Mouse (Mus musculus) embryonic facial prominence, embryonic 15.5 days (tissue): ENCODE data around the gene Dact3. TPM values are rescaled to one million over a fixed set of nuclear protein-coding genes. Genes with fewer than 3 reads are reported as not detected.

ENCODE experiments used
- ATAC-seq: fragments of 200-750 bp; cut with Nextera tagmentation; 2 replicates; pipeline ENCODE4 v1.8.0; 2017; ENCODE audit warnings: low read depth, moderate TSS enrichment; ENCODE audit not compliant: insufficient number of reproducible peaks, low FRiP score, low TSS enrichment
- H3K27ac ChIP-seq: fragments of 300-500 bp; sonication (generic); replicated peaks from 2 replicates; pipeline ENCODE4 v1.5.1; 2015; ENCODE audit warnings: mild to moderate bottlenecking, inconsistent platforms
- H3K27me3 ChIP-seq: fragments of 300-500 bp; sonication (generic); 2 replicates; pipeline ENCODE4 v1.6.1; 2015; ENCODE audit warnings: inconsistent platforms
- H3K36me3 ChIP-seq: fragments of 300-500 bp; sonication (generic); 2 replicates; pipeline ENCODE4 v1.6.1; 2015; ENCODE audit warnings: mild to moderate bottlenecking, inconsistent platforms
- H3K4me1 ChIP-seq: fragments of 300-500 bp; sonication (generic); 2 replicates; pipeline ENCODE4 v1.6.1; 2015; ENCODE audit warnings: inconsistent platforms
- H3K4me2 ChIP-seq: fragments of 300-500 bp; sonication (generic); replicated peaks from 2 replicates; pipeline ENCODE4 v1.6.1; 2015; ENCODE audit warnings: mild to moderate bottlenecking, inconsistent platforms
- H3K4me3 ChIP-seq: fragments of 300-500 bp; sonication (generic); replicated peaks from 2 replicates; pipeline ENCODE4 v1.5.1; 2015; ENCODE audit warnings: mild to moderate bottlenecking, inconsistent platforms
- H3K9ac ChIP-seq: fragments of 300-500 bp; sonication (generic); 2 replicates; pipeline ENCODE4 v1.6.1; 2015; ENCODE audit warnings: inconsistent platforms
- H3K9me3 ChIP-seq: fragments of 300-500 bp; sonication (generic); replicated peaks from 2 replicates; pipeline ENCODE4 v1.6.1; 2016; ENCODE audit warnings: inconsistent platforms
- WGBS: fragments of 180-500 bp; shearing (Covaris S2); methylation state at CpG from one replicate; pipeline ENCODE4 v1.1.7; 2015; 5-methylcytosine and 5-hydroxymethylcytosine counted together
- polyA plus RNA-seq: library from polyadenylated mRNA; unstranded; fragments of >200 nt; fragmentation: Nextera tagmentation; extraction: Ambion mirVana; gene quantifications from 2 replicates; pipeline ENCODE4 v1.2.1, GENCODE M21; 2015

Dact3 gene
- polyA plus RNA-seq, 1 experiment from 2014 or later: 5.4 TPM

DNA sequence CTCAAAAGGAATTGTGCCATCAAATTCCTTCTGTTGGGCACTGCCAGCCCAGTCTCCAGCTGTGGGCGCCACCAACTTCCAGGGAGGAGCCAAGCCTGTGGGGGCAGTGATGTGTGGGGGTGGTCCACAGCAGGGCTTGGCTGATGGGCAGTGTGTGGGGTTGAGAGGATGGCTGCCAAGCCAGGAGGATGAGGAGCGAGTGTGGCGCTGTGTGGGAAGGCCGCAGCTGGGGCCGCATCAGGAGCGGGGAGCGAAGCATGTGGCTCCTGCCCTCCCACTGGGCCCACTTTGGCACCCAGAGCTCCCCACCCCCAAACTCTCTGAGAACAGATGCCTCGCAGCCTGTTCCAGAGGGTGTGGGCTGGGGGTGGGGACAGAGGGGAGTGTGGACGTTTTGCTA, 42.9 kb downstream of the Dact3 start:
- Histone ChIP-seq H3K4me2 (no peak overlapping the region), H3K36me3 (peaks cover 51% of the 10 kb centered on the region), H3K9me3 (no peaks in the 10 kb centered on the region), H3K4me1 (peaks cover 69% of the 10 kb centered on the region), H3K4me3 (no peak overlapping the region), H3K9ac (no peak overlapping the region), H3K27me3 (no peaks in the 10 kb centered on the region), H3K27ac (no peak overlapping the region)
- no peak for ATAC-seq
- 77% methylated on average over 9 of the region's 9 CpGs for WGBS

- Histone ChIP-seq H3K9me3 (no peaks in the 10 kb centered on the region), H3K9ac (no peak overlapping the region), H3K4me1 (peaks cover 68% of the 10 kb centered on the region), H3K4me2 (no peak overlapping the region), H3K27ac (no peak overlapping the region), H3K36me3 (peaks cover 51% of the 10 kb centered on the region), H3K4me3 (no peak overlapping the region), H3K27me3 (no peaks in the 10 kb centered on the region)
- WGBS: 42% methylated on average over 3 of the region's 3 CpGs
- no peak for ATAC-seq
Observed at GRCm38 (mm10) chr7:16918670-16919069, 43.6 kb downstream of the Dact3 start.

DNA sequence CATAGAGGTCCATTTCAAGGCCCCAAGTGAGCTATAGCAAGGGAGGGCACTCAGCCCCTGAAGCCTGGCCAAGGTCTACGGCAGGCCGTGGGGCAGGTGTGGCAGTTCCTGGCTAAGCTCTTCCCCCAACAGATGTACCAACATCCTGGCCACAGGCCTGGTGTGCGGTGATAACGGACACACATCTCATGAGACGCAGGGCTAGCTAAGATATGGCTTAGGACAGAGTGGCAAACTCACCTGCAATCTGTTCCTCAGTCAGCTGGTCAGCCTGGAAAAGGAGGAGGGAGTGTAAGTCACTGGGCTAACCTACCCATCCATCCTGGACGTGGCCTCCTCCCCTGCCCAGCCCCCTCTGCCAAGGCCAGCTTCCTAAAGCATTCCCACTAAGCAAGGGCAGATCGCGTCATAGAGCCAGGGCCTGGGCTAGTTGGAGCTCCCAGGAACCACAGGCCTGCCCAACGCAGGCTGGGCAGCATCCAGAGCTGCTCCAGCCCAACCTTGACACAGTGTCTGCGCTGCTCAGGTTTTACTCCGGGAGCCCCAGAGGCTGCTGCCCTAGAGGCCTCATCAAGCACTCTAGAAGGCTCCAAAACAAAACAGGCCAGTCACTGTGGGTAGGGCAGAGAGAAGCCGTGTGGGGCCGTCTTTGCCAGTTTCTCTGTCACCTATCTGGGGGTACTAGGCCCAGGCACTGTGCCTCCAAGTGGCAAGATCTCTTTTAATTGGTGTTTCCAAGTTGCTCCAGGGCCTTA, 44.5 kb downstream of the Dact3 start:
- Histone ChIP-seq H3K27ac (peak overlapping the region; percentile 55), H3K27me3 (no peaks in the 10 kb centered on the region), H3K9ac (0 out of 2 replicates have a peak overlapping the region, but pooled peaks have one; percentile 2), H3K4me3 (no peak overlapping the region; the same call in 1 of the 2 replicates), H3K4me2 (peak overlapping the region; percentile 31), H3K36me3 (peaks cover 44% of the 10 kb centered on the region), H3K4me1 (peaks cover 59% of the 10 kb centered on the region), H3K9me3 (no peaks in the 10 kb centered on the region)
- 65% methylated on average over 13 of the region's 13 CpGs for WGBS
- ATAC-seq: no peak

DNA sequence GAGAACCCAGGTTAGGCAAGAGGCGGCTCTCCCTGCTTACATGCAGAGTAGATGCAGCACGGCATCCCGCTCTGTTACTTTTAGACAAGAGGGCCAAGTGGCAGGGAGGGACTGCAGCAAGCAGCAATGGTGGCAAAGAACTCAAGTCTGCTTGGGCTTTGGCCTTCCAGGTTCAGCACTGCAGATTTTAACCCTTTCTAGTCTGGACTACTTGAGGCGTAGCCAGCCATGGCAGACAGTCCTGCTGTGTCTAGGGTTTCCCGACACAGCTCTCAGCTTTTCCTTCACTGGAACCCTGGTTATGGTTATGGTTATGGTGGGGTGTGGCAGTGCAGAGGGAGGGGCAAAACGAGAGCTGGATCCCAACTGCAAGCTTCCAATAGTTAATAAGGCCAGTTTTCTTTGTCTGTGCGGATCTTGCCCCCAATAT, 45.0 kb downstream of the Dact3 start:
- 44% methylated on average over 7 of the region's 7 CpGs for WGBS
- Histone ChIP-seq H3K4me3 (no peak overlapping the region; the same call in 1 of the 2 replicates), H3K36me3 (peaks cover 38% of the 10 kb centered on the region), H3K9me3 (no peaks in the 10 kb centered on the region), H3K4me1 (peaks cover 56% of the 10 kb centered on the region), H3K27ac (peak overlapping the region; percentile 55), H3K9ac (0 out of 2 replicates have a peak overlapping the region, but pooled peaks have one; percentile 2), H3K27me3 (no peaks in the 10 kb centered on the region), H3K4me2 (peak overlapping the region; percentile 31)
- ATAC-seq: no peak

- peaks cover 52% of the 10 kb centered on the region for H3K4me1 ChIP-seq
Observed at GRCm38 (mm10) chr7:16920818-16921791, 46.0 kb downstream of the Dact3 start.

GRCm38 (mm10) chr7:16921881-16922335, 46.8 kb downstream of the Dact3 start:
- Histone ChIP-seq H3K4me1 (peaks cover 52% of the 10 kb centered on the region), H3K4me3 (peak overlapping the region; percentile 97), H3K27ac (peak overlapping the region; percentile 87), H3K27me3 (no peaks in the 10 kb centered on the region), H3K9ac (peak overlapping the region; percentile 18; the same call in 1 of the 2 replicates), H3K4me2 (peak overlapping the region; percentile 67), H3K36me3 (peaks cover 22% of the 10 kb centered on the region), H3K9me3 (no peaks in the 10 kb centered on the region)
- WGBS: 14% methylated on average over 6 of the region's 6 CpGs
- ATAC-seq: no peak

More at GRCm38 (mm10) chr7:16920818-16921791, 46.0 kb downstream of the Dact3 start:
- ATAC-seq: no peak
- peak overlapping the region; percentile 67 for H3K4me2 ChIP-seq
- H3K9ac ChIP-seq: peak overlapping the region; percentile 18
- no peaks in the 10 kb centered on the region for H3K27me3 ChIP-seq
- WGBS: 31% methylated on average over 21 of the region's 21 CpGs
- peak overlapping the region; percentile 97 for H3K4me3 ChIP-seq
- no peaks in the 10 kb centered on the region for H3K9me3 ChIP-seq
- peaks cover 30% of the 10 kb centered on the region for H3K36me3 ChIP-seq
- H3K27ac ChIP-seq: peak overlapping the region; percentile 87

DNA sequence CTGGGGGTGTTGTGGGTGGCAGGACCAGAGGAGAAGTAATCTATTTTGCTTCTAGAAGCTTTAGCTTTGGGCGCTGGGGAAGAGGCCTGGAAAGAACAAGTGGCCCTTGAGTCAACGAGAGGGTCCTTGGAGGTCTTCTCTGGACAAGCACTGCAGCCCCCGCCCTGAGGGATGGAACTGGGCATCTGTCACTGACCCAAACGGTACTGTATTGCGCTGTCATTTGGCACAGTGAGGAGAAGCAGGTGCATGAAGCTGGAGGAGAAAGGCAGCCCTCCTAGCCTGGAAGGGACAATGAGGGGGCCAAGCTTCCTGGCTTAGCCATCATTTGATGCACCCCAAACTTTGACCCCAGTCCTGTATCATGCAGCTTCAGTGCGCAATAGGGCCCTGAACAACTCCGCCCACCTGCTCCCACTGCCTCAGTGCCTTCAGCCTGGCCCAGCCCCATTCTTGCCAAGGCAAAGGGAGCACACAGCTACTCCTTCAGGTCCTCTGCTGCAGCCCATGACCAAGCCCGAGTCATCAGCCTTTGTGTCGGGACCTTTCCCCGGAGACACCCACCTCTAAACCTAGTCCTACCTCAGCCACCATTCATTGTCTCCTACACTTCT, 47.4 kb downstream of the Dact3 start:
- peak overlapping the region; percentile 87 for H3K27ac ChIP-seq
- H3K36me3 ChIP-seq: peaks cover 17% of the 10 kb centered on the region
- peak overlapping the region; percentile 97 for H3K4me3 ChIP-seq
- H3K9ac ChIP-seq: peak overlapping the region; percentile 98
- no peaks in the 10 kb centered on the region for H3K9me3 ChIP-seq
- H3K4me1 ChIP-seq: peaks cover 52% of the 10 kb centered on the region
- peak overlapping the region; percentile 67 for H3K4me2 ChIP-seq
- H3K27me3 ChIP-seq: no peaks in the 10 kb centered on the region
- no peak for ATAC-seq
- 36% methylated on average over 10 of the region's 10 CpGs for WGBS

DNA sequence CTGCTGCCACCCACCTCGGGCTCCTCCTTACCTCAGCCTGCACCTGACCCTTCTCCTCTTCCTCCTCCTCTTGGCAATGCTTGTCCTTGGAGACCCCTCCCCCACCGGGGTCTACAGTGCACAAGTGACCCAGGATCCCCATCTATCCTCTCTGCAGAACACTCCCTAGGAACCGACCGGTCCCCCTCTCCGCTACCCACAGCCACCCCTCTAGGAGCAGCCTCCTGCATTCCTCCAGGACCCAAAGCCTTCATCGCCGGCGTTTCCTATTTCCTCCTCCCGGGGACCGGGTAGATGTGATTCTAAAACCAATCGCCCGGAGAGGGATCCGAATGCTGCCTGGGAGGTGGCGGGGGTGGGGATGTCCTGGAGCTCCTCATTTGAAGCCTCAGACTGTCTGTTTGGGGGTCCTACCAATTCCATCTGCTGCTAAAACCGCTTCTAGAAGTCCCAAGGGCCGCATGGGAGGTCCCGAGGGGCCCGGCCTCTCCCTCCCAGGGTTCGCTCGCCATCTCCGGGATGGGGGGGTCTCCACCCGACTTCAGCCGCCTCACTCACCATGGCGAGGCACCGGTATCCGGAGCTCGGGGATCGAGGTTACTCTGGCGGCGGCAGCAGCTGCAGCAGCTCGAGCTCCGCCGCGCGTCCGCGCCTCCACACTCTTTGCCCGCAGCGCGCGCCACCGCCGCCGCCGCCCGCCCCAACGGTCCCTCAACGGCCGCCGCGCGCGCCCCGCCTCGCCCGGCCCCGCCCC, 48.3 kb downstream of the Dact3 start:
- Histone ChIP-seq H3K9ac (peak overlapping the region; percentile 98), H3K36me3 (peaks cover 7% of the 10 kb centered on the region), H3K4me1 (peaks cover 45% of the 10 kb centered on the region), H3K27me3 (no peaks in the 10 kb centered on the region), H3K4me2 (peak overlapping the region; percentile 67), H3K9me3 (no peaks in the 10 kb centered on the region), H3K27ac (peak overlapping the region; percentile 98), H3K4me3 (peak overlapping the region; percentile 97)
- WGBS: under 1% methylated on average over 56 of the region's 57 CpGs
- ATAC-seq: no peak

- WGBS: 1% methylated on average over 63 of the region's 64 CpGs
Observed at GRCm38 (mm10) chr7:16924037-16924834, 49.1 kb downstream of the Dact3 start, which contains the start of gene Calm3. Calm3 (minus strand) TSS chr7:16924114.

More at GRCm38 (mm10) chr7:16924037-16924834, 49.1 kb downstream of the Dact3 start, which contains the start of gene Calm3:
- ATAC-seq: peak; percentile 93
- Histone ChIP-seq H3K36me3 (0 out of 2 replicates have a peak, but pooled peaks cover 3% of the 10 kb centered on the region), H3K4me3 (peak within 1 kb of the TSS; percentile 97), H3K4me1 (peaks cover 40% of the 10 kb centered on the region), H3K4me2 (peak within 1 kb of the TSS; percentile 67), H3K27me3 (no peaks in the 10 kb centered on the region), H3K9ac (peak within 1 kb of the TSS; percentile 98), H3K27ac (peak within 1 kb of the TSS; percentile 98), H3K9me3 (no peaks in the 10 kb centered on the region)
